Mouse (Mus musculus) midbrain, embryonic 10.5 days (tissue): ENCODE results near the gene Gm37240. TPM values are rescaled to one million over a fixed set of nuclear protein-coding genes. Genes with fewer than 3 reads are reported as not detected.

ENCODE experiments used
- DNase-seq: peaks from one replicate; pipeline ENCODE4 v3.0.0-alpha.2; 2017; ENCODE audit warnings: low spot score
- H3K27ac ChIP-seq: fragments of 300-500 bp; sonication (generic); replicated peaks from 2 replicates; pipeline ENCODE4 v1.5.1; 2016; ENCODE audit warnings: mild to moderate bottlenecking
- H3K27me3 ChIP-seq: fragments of 300-500 bp; sonication (generic); 2 replicates; pipeline ENCODE4 v1.6.1; 2016; ENCODE audit warnings: low read depth, mild to moderate bottlenecking; ENCODE audit not compliant: poor library complexity, severe bottlenecking
- H3K36me3 ChIP-seq: fragments of 300-500 bp; sonication (generic); 2 replicates; pipeline ENCODE4 v1.6.1; 2016; ENCODE audit warnings: mild to moderate bottlenecking, moderate library complexity
- H3K4me1 ChIP-seq: fragments of 300-500 bp; sonication (generic); 2 replicates; pipeline ENCODE4 v1.6.1; 2016
- H3K4me3 ChIP-seq: fragments of 300-500 bp; sonication (generic); 2 replicates; pipeline ENCODE4 v1.5.1; 2016; ENCODE audit warnings: mild to moderate bottlenecking, moderate library complexity
- H3K9me3 ChIP-seq: fragments of 300-500 bp; sonication (generic); replicated peaks from 2 replicates; pipeline ENCODE4 v1.6.1; 2016; ENCODE audit warnings: mild to moderate bottlenecking
- WGBS: fragments of 180-500 bp; shearing (Covaris S2); methylation state at CpG from one replicate; pipeline ENCODE4 v1.1.7; 2016; 5-methylcytosine and 5-hydroxymethylcytosine counted together
- polyA plus RNA-seq: library from polyadenylated mRNA; unstranded; fragments of >200 nt; fragmentation: Nextera tagmentation; extraction: Ambion mirVana; gene quantifications from 2 replicates; pipeline ENCODE4 v1.2.1, GENCODE M21; 2016

The Gm37240 gene
- polyA plus RNA-seq, 1 experiment from 2014 or later = 0.44 TPM

- Histone ChIP-seq H3K9me3 (no peaks in the 10 kb centered on the region), H3K27me3 (no peaks in the 10 kb centered on the region), H3K4me1 (no peaks in the 10 kb centered on the region), H3K27ac (no peak overlapping the region), H3K4me3 (no peak overlapping the region), H3K36me3 (no peaks in the 10 kb centered on the region)
- no peak for DNase-seq
- 72% methylated on average over 1 of the region's 1 CpGs for WGBS
Observed at GRCm38 (mm10) chr3:84776084-84776483, 1111.2 kb downstream of the Gm37240 start.

GRCm38 (mm10) chr3:84775577-84775976 lies 1111.7 kb downstream of the Gm37240 start:
- H3K4me3 ChIP-seq = no peak overlapping the region
- 86% methylated on average over 4 of the region's 4 CpGs for WGBS
- H3K4me1 ChIP-seq = no peaks in the 10 kb centered on the region
- no peak overlapping the region for H3K27ac ChIP-seq
- DNase-seq = no peak
- no peaks in the 10 kb centered on the region for H3K36me3 ChIP-seq
- H3K27me3 ChIP-seq = no peaks in the 10 kb centered on the region
- H3K9me3 ChIP-seq = no peaks in the 10 kb centered on the region

- Histone ChIP-seq H3K4me3 (no peak overlapping the region), H3K36me3 (no peaks in the 10 kb centered on the region), H3K9me3 (no peaks in the 10 kb centered on the region), H3K27ac (no peak overlapping the region), H3K4me1 (no peaks in the 10 kb centered on the region), H3K27me3 (no peaks in the 10 kb centered on the region)
- 84% methylated on average over 6 of the region's 6 CpGs for WGBS
- no peak for DNase-seq
Observed at GRCm38 (mm10) chr3:84775067-84775423, 1112.3 kb downstream of the Gm37240 start.

- Histone ChIP-seq H3K36me3 (no peaks in the 10 kb centered on the region), H3K4me1 (no peaks in the 10 kb centered on the region), H3K4me3 (no peak overlapping the region), H3K27me3 (no peaks in the 10 kb centered on the region), H3K9me3 (no peaks in the 10 kb centered on the region), H3K27ac (no peak overlapping the region)
- no peak for DNase-seq
- 79% methylated on average over 8 of the region's 8 CpGs for WGBS
Observed at GRCm38 (mm10) chr3:84774246-84775066, 1112.9 kb downstream of the Gm37240 start.

DNA sequence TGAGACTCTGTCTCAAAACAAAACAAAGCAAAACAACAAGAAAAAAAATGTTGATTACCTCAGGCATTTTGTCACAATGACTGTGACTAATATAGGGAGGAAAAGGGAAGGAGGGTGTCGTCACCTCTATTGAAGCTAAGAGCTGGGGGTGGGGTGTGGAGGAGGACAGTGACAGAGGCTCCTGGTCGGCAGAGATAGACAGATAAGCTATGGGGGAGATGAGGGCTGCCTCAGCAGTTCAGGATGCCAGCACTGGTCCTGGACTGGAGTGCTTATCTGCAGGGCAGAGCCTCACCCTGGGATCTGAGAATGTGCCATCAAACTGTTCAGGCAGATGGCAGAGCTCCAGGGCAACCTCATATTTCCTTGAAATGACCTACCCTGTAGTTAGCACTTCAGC lies 1115.3 kb downstream of the Gm37240 start:
- Histone ChIP-seq H3K4me1 (no peaks in the 10 kb centered on the region), H3K27ac (no peak overlapping the region), H3K4me3 (no peak overlapping the region), H3K36me3 (no peaks in the 10 kb centered on the region), H3K9me3 (no peaks in the 10 kb centered on the region), H3K27me3 (no peaks in the 10 kb centered on the region)
- 74% methylated on average over 2 of the region's 2 CpGs for WGBS
- no peak for DNase-seq

DNA sequence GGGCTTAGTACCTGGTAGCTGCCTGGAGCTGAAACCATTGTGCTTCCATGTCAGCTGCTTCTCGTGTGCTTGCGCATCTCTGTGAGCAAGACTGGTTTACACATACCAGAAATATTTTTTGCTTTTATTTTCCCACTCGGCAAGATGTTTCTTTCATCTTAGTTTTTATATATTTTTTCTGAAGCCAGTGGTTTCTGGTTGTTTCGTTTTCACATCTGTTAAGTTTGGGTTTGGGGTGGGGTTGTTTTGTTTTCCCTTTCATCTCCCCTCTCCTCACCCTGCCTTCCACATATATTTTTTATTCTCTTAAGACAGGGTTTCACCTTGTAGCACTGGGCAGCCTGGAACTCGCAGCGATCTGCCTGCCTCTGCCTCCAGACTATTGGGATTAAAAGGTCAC lies 1116.8 kb downstream of the Gm37240 start:
- WGBS = 91% methylated on average over 6 of the region's 6 CpGs
- H3K4me1 ChIP-seq = no peaks in the 10 kb centered on the region
- H3K27ac ChIP-seq = no peak overlapping the region
- no peaks in the 10 kb centered on the region for H3K27me3 ChIP-seq
- H3K36me3 ChIP-seq = no peaks in the 10 kb centered on the region
- no peak for DNase-seq
- H3K9me3 ChIP-seq = no peaks in the 10 kb centered on the region
- H3K4me3 ChIP-seq = no peak overlapping the region

DNA sequence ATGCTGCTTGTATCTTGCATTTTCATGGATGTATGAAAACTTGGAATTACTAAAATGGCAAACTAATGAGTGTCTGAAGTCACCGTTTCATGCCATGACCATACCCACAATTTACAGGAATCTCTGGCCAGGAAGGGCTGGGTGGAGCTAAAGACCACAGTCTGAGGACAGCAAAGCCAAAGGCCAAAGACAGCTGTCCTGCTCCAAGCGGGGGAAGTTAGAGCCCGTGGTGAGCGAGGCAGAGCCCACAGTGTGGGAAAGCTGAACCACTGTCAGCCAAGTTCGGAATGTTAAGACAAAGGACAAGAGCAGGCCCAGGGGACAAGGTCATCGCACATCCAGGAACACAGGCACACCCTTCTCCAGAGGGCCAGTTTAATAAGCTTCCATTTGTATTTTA lies 1117.9 kb downstream of the Gm37240 start:
- Histone ChIP-seq H3K27me3 (no peaks in the 10 kb centered on the region), H3K27ac (no peak overlapping the region), H3K36me3 (no peaks in the 10 kb centered on the region), H3K4me3 (no peak overlapping the region), H3K9me3 (no peaks in the 10 kb centered on the region), H3K4me1 (no peaks in the 10 kb centered on the region)
- WGBS = 87% methylated on average over 6 of the region's 6 CpGs
- no peak for DNase-seq

DNA sequence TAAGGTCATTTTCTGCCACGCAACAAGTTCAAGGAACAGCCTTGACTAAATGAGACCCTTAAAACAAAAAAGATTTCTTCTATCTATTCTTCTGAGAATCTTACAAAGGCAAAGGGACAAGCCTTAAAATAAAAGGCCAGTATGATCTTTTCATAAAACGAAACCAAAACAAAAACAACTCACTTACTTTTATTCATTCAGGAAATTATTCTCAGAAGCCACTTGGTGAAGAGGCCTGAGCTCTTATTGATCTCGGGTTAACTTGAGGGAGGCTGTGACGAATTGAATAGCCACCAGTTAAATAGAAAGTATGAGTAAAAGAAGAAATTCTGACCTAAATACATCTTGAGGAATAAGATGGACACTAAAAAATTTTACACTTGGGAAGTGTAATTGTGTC lies 1118.4 kb downstream of the Gm37240 start:
- no peak for DNase-seq
- H3K4me3 ChIP-seq = no peak overlapping the region
- no peaks in the 10 kb centered on the region for H3K9me3 ChIP-seq
- H3K36me3 ChIP-seq = no peaks in the 10 kb centered on the region
- 92% methylated on average over 4 of the region's 4 CpGs for WGBS
- H3K4me1 ChIP-seq = no peaks in the 10 kb centered on the region
- H3K27me3 ChIP-seq = no peaks in the 10 kb centered on the region
- H3K27ac ChIP-seq = no peak overlapping the region

DNA sequence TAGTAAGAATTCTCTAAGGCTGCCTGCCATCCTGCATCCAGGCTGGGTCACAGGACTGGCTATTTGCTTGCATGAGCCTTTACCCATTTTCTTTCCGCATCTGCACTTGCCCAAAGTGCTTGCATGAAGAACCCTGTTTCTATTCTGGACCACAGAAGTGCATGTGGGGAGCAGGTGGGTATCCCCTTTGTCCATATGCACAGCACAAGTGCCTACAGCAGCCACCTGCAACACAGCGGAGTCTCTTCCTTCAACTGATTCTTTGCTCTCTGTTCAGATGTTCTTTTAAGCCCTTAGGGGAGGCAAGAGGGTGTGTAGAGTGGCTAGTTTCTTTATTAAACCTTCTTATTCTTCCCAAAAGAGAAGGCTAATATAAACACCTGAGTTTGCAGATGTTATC lies 1133.5 kb downstream of the Gm37240 start:
- Histone ChIP-seq H3K27ac (no peak overlapping the region), H3K4me1 (no peaks in the 10 kb centered on the region), H3K9me3 (no peaks in the 10 kb centered on the region), H3K27me3 (no peaks in the 10 kb centered on the region), H3K36me3 (no peaks in the 10 kb centered on the region), H3K4me3 (no peak overlapping the region)
- DNase-seq = no peak
- WGBS = 92% methylated on average over 2 of the region's 2 CpGs

GRCm38 (mm10) chr3:84749222-84749621 lies 1138.1 kb downstream of the Gm37240 start:
- Histone ChIP-seq H3K27me3 (peaks cover 7% of the 10 kb centered on the region; the same call in 1 of the 2 replicates), H3K36me3 (no peaks in the 10 kb centered on the region), H3K4me3 (no peak overlapping the region), H3K4me1 (no peaks in the 10 kb centered on the region), H3K9me3 (no peaks in the 10 kb centered on the region), H3K27ac (no peak overlapping the region)
- DNase-seq = no peak
- WGBS = 76% methylated on average over 5 of the region's 5 CpGs

GRCm38 (mm10) chr3:84748139-84748538 lies 1139.2 kb downstream of the Gm37240 start:
- Histone ChIP-seq H3K36me3 (no peaks in the 10 kb centered on the region), H3K27me3 (peaks cover 7% of the 10 kb centered on the region; the same call in 1 of the 2 replicates)

DNA sequence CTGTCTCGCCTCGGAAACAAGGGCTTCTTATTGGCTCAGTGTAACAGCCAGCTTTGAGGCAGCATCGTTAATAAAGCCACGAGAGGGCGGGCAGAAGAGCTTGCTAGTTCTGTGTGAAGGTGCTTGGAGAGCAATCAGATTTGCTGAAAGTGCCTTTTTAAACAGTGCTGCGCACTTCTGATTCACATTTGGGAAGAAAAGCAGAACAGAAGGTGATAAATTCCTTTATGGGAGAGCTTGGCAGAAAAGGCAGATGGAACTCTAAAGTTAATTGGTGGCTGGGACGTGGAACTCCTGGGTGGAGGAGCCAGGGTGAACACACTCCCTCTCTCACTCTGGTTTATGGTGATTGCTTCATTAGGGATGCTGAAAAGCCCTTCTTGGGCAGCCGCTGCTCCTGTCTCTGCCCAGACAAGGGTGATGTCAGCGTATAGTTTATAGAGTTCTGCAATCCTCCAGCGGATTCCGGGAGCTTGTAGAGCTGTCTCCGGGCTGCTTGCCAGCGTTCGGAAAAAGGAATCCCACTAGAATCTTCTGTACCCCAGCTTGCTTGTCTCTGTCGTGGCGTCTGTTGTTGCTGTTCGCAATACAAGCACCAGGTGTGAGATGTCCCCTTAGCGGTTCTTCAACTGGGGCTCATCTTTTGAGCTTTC lies 1141.7 kb downstream of the Gm37240 start:
- Histone ChIP-seq H3K4me3 (no peak overlapping the region), H3K27ac (no peak overlapping the region), H3K4me1 (no peaks in the 10 kb centered on the region), H3K9me3 (no peaks in the 10 kb centered on the region), H3K36me3 (no peaks in the 10 kb centered on the region), H3K27me3 (peaks cover 7% of the 10 kb centered on the region; the same call in 1 of the 2 replicates)
- no peak for DNase-seq
- 79% methylated on average over 18 of the region's 18 CpGs for WGBS

More at GRCm38 (mm10) chr3:84748139-84748538, 1139.2 kb downstream of the Gm37240 start:
- DNase-seq = no peak
- Histone ChIP-seq H3K4me1 (no peaks in the 10 kb centered on the region), H3K4me3 (no peak overlapping the region), H3K27ac (no peak overlapping the region), H3K9me3 (no peaks in the 10 kb centered on the region)
- 90% methylated on average over 5 of the region's 5 CpGs for WGBS

DNA sequence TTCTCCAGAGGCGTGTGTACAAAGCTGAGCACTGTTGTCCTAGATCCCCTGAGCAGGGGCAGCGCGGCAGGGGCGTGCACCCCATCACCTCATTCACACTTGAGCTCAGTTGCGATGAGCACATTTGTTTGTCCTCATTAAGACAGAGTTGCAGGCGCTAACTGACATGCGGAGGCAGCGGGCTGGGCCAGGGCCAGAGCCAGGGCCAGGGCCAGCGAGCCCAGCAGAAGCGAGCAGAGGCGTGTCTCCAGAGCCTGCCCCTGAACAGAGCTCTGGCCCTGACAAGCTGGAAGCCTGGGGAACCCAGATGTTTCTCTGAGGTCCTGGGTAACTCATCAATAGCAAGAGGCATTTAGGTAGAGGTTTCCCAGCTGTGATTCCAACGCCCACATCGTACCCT lies 1142.6 kb downstream of the Gm37240 start:
- DNase-seq = no peak
- no peak overlapping the region for H3K4me3 ChIP-seq
- 75% methylated on average over 13 of the region's 13 CpGs for WGBS

More for the DNA sequence above, 1142.6 kb downstream of the Gm37240 start:
- Histone ChIP-seq H3K36me3 (no peaks in the 10 kb centered on the region), H3K27me3 (peaks cover 7% of the 10 kb centered on the region; the same call in 1 of the 2 replicates), H3K4me1 (no peaks in the 10 kb centered on the region), H3K27ac (no peak overlapping the region), H3K9me3 (no peaks in the 10 kb centered on the region)
